Mouse (Mus musculus) forebrain, embryonic 12.5 days (tissue): Measurements from ENCODE around the gene E2f2. TPM values are rescaled to one million over a fixed set of nuclear protein-coding genes. Genes with fewer than 3 reads are reported as not detected.

Experiments
- ATAC-seq: fragments of 200-750 bp; cut with Nextera tagmentation; 2 replicates; pipeline ENCODE4 v1.8.0; 2017; ENCODE audit warnings: moderate TSS enrichment; ENCODE audit not compliant: low FRiP score
- H3K27ac ChIP-seq: fragments of 300-500 bp; sonication (generic); 2 replicates; pipeline ENCODE4 v1.5.1; 2016; ENCODE audit warnings: mild to moderate bottlenecking
- H3K27me3 ChIP-seq: fragments of 300-500 bp; sonication (generic); 2 replicates; pipeline ENCODE4 v1.6.1; 2016; ENCODE audit warnings: mild to moderate bottlenecking
- H3K36me3 ChIP-seq: fragments of 300-500 bp; sonication (generic); replicated peaks from 2 replicates; pipeline ENCODE4 v1.6.1; 2016; ENCODE audit warnings: mild to moderate bottlenecking
- H3K4me1 ChIP-seq: fragments of 300-500 bp; sonication (generic); 2 replicates; pipeline ENCODE4 v1.6.1; 2016
- H3K4me2 ChIP-seq: fragments of 300-500 bp; sonication (generic); 2 replicates; pipeline ENCODE4 v1.6.1; 2016; ENCODE audit warnings: mild to moderate bottlenecking, moderate library complexity
- H3K4me3 ChIP-seq: fragments of 300-500 bp; sonication (generic); replicated peaks from 2 replicates; pipeline ENCODE4 v1.5.1; 2016; ENCODE audit warnings: mild to moderate bottlenecking
- H3K9ac ChIP-seq: fragments of 300-500 bp; sonication (generic); 2 replicates; pipeline ENCODE4 v1.6.1; 2016; ENCODE audit warnings: mild to moderate bottlenecking
- H3K9me3 ChIP-seq: fragments of 300-500 bp; sonication (generic); 2 replicates; pipeline ENCODE4 v1.6.1; 2016
- WGBS: fragments of 180-500 bp; shearing (Covaris S2); methylation state at CpG from one replicate; pipeline ENCODE4 v1.1.7; 2016; 5-methylcytosine and 5-hydroxymethylcytosine counted together
- polyA plus RNA-seq: library from polyadenylated mRNA; unstranded; fragments of >200 nt; fragmentation: Nextera tagmentation; extraction: Ambion mirVana; gene quantifications from 2 replicates; pipeline ENCODE4 v1.2.1, GENCODE M21; 2016

The E2f2 gene
- polyA plus RNA-seq, 1 experiment from 2014 or later: 13.4 TPM

- H3K4me1 ChIP-seq: peaks cover 32% of the 10 kb centered on the region
- H3K4me2 ChIP-seq: peak overlapping the region; percentile 15
- peaks cover 25% of the 10 kb centered on the region for H3K27me3 ChIP-seq
- no peak for ATAC-seq
- WGBS: 12% methylated on average over 18 of the region's 18 CpGs
- no peaks in the 10 kb centered on the region for H3K9me3 ChIP-seq
- H3K36me3 ChIP-seq: no peaks in the 10 kb centered on the region
- H3K27ac ChIP-seq: peak overlapping the region; percentile 22; the same call in 1 of the 2 replicates
- no peak overlapping the region for H3K4me3 ChIP-seq
- peak overlapping the region; percentile 22; the same call in 1 of the 2 replicates for H3K9ac ChIP-seq
Measured at GRCm38 (mm10) chr4:136218595-136219214, 46.5 kb downstream of the E2f2 start.

GRCm38 (mm10) chr4:136220133-136220775, 48.1 kb downstream of the E2f2 start:
- Histone ChIP-seq H3K4me3 (no peak overlapping the region), H3K27me3 (peaks cover 25% of the 10 kb centered on the region), H3K9ac (no peak overlapping the region; the same call in 1 of the 2 replicates), H3K27ac (no peak overlapping the region), H3K9me3 (no peaks in the 10 kb centered on the region), H3K4me2 (peak overlapping the region; percentile 22; the same call in 1 of the 2 replicates), H3K4me1 (peaks cover 45% of the 10 kb centered on the region), H3K36me3 (no peaks in the 10 kb centered on the region)
- WGBS: 7% methylated on average over 17 of the region's 17 CpGs
- no peak for ATAC-seq

- Histone ChIP-seq H3K27me3 (peaks cover 25% of the 10 kb centered on the region), H3K9ac (0 out of 2 replicates have a peak overlapping the region, but pooled peaks have one; percentile 21), H3K4me3 (no peak overlapping the region), H3K4me1 (peaks cover 40% of the 10 kb centered on the region), H3K9me3 (no peaks in the 10 kb centered on the region), H3K27ac (peak overlapping the region; percentile 77), H3K36me3 (no peaks in the 10 kb centered on the region), H3K4me2 (peak overlapping the region; percentile 25)
- peak; percentile 82 for ATAC-seq
- 53% methylated on average over 13 of the region's 13 CpGs for WGBS
Measured at GRCm38 (mm10) chr4:136223549-136224239, 51.5 kb downstream of the E2f2 start.

- H3K9ac ChIP-seq: 0 out of 2 replicates have a peak overlapping the region, but pooled peaks have one; percentile 21
- 47% methylated on average over 4 of the region's 5 CpGs for WGBS
- 0 out of 2 replicates have a peak, but pooled peaks have one; percentile 9 for ATAC-seq
Measured at GRCm38 (mm10) chr4:136224240-136224559, 52.0 kb downstream of the E2f2 start.

GRCm38 (mm10) chr4:136224677-136225460, 52.7 kb downstream of the E2f2 start:
- H3K4me1 ChIP-seq: peaks cover 30% of the 10 kb centered on the region
- H3K4me2 ChIP-seq: no peak overlapping the region
- no peaks in the 10 kb centered on the region for H3K9me3 ChIP-seq
- no peak overlapping the region for H3K9ac ChIP-seq
- ATAC-seq: no peak
- H3K4me3 ChIP-seq: no peak overlapping the region
- H3K27ac ChIP-seq: peak overlapping the region; percentile 77
- peaks cover 13% of the 10 kb centered on the region for H3K27me3 ChIP-seq
- WGBS: 82% methylated on average over 23 of the region's 23 CpGs
- no peaks in the 10 kb centered on the region for H3K36me3 ChIP-seq

More at GRCm38 (mm10) chr4:136224240-136224559, 52.0 kb downstream of the E2f2 start:
- H3K27ac ChIP-seq: peak overlapping the region; percentile 77
- no peaks in the 10 kb centered on the region for H3K36me3 ChIP-seq
- H3K4me1 ChIP-seq: peaks cover 35% of the 10 kb centered on the region
- no peak overlapping the region for H3K4me3 ChIP-seq
- peak overlapping the region; percentile 25 for H3K4me2 ChIP-seq
- no peaks in the 10 kb centered on the region for H3K9me3 ChIP-seq
- peaks cover 20% of the 10 kb centered on the region for H3K27me3 ChIP-seq

GRCm38 (mm10) chr4:136227408-136227807, 55.2 kb downstream of the E2f2 start:
- no peak overlapping the region for H3K4me3 ChIP-seq
- no peak for ATAC-seq
- no peaks in the 10 kb centered on the region for H3K9me3 ChIP-seq
- H3K27me3 ChIP-seq: no peaks in the 10 kb centered on the region
- H3K4me2 ChIP-seq: no peak overlapping the region
- no peaks in the 10 kb centered on the region for H3K36me3 ChIP-seq
- WGBS: 87% methylated on average over 7 of the region's 7 CpGs
- no peak overlapping the region for H3K9ac ChIP-seq
- H3K27ac ChIP-seq: no peak overlapping the region
- H3K4me1 ChIP-seq: peaks cover 19% of the 10 kb centered on the region

- H3K36me3 ChIP-seq: no peaks in the 10 kb centered on the region
- H3K9ac ChIP-seq: no peak overlapping the region
- no peaks in the 10 kb centered on the region for H3K27me3 ChIP-seq
- H3K4me1 ChIP-seq: peaks cover 21% of the 10 kb centered on the region
- no peak overlapping the region for H3K4me3 ChIP-seq
- no peaks in the 10 kb centered on the region for H3K9me3 ChIP-seq
- no peak overlapping the region for H3K4me2 ChIP-seq
- no peak overlapping the region for H3K27ac ChIP-seq
- 83% methylated on average over 5 of the region's 5 CpGs for WGBS
- ATAC-seq: no peak
Measured at GRCm38 (mm10) chr4:136228640-136229039, 56.4 kb downstream of the E2f2 start.

- Histone ChIP-seq H3K36me3 (no peaks in the 10 kb centered on the region), H3K27ac (no peak overlapping the region), H3K4me2 (no peak overlapping the region), H3K27me3 (peaks cover 74% of the 10 kb centered on the region), H3K4me3 (no peak overlapping the region), H3K9me3 (no peaks in the 10 kb centered on the region), H3K9ac (no peak overlapping the region; the same call in 1 of the 2 replicates), H3K4me1 (peaks cover 10% of the 10 kb centered on the region)
- WGBS: 18% methylated on average over 13 of the region's 13 CpGs
- no peak for ATAC-seq
Measured at GRCm38 (mm10) chr4:136238669-136239068, 66.5 kb downstream of the E2f2 start.

GRCm38 (mm10) chr4:136239111-136239510, 66.9 kb downstream of the E2f2 start:
- Histone ChIP-seq H3K27me3 (peaks cover 74% of the 10 kb centered on the region), H3K4me3 (no peak overlapping the region), H3K27ac (no peak overlapping the region), H3K4me2 (no peak overlapping the region), H3K9me3 (no peaks in the 10 kb centered on the region), H3K4me1 (peaks cover 10% of the 10 kb centered on the region), H3K9ac (no peak overlapping the region), H3K36me3 (no peaks in the 10 kb centered on the region)
- ATAC-seq: no peak
- WGBS: 73% methylated on average over 9 of the region's 9 CpGs

- no peak overlapping the region for H3K4me3 ChIP-seq
- no peaks in the 10 kb centered on the region for H3K36me3 ChIP-seq
- no peak overlapping the region for H3K27ac ChIP-seq
- ATAC-seq: no peak; the same call in 1 of the 2 replicates
- H3K9me3 ChIP-seq: no peaks in the 10 kb centered on the region
- WGBS: 18% methylated on average over 8 of the region's 8 CpGs
- no peak overlapping the region for H3K9ac ChIP-seq
- H3K27me3 ChIP-seq: peaks cover 77% of the 10 kb centered on the region
- H3K4me1 ChIP-seq: peaks cover 10% of the 10 kb centered on the region
- H3K4me2 ChIP-seq: no peak overlapping the region
Measured at GRCm38 (mm10) chr4:136239622-136240021, 67.4 kb downstream of the E2f2 start.

- Histone ChIP-seq H3K27me3 (peaks cover 82% of the 10 kb centered on the region), H3K4me1 (peaks cover 10% of the 10 kb centered on the region), H3K27ac (no peak overlapping the region), H3K4me3 (no peak overlapping the region), H3K9ac (no peak overlapping the region), H3K9me3 (no peaks in the 10 kb centered on the region), H3K4me2 (no peak overlapping the region), H3K36me3 (no peaks in the 10 kb centered on the region)
- 65% methylated on average over 14 of the region's 14 CpGs for WGBS
- ATAC-seq: no peak
Measured at GRCm38 (mm10) chr4:136240123-136240522, 67.9 kb downstream of the E2f2 start.

GRCm38 (mm10) chr4:136240955-136241354, 68.8 kb downstream of the E2f2 start:
- ATAC-seq: no peak
- 37% methylated on average over 8 of the region's 8 CpGs for WGBS
- H3K4me3 ChIP-seq: no peak overlapping the region
- no peaks in the 10 kb centered on the region for H3K9me3 ChIP-seq
- H3K27me3 ChIP-seq: peaks cover 91% of the 10 kb centered on the region
- H3K27ac ChIP-seq: no peak overlapping the region
- H3K36me3 ChIP-seq: no peaks in the 10 kb centered on the region
- peaks cover 10% of the 10 kb centered on the region for H3K4me1 ChIP-seq
- H3K4me2 ChIP-seq: no peak overlapping the region
- H3K9ac ChIP-seq: no peak overlapping the region
